Mouse (Mus musculus): ENCODE results near the gene Naglu. TPM values are rescaled to one million over a fixed set of nuclear protein-coding genes. Genes with fewer than 3 reads are reported as not detected.

The Naglu gene
- total RNA-seq, 2 experiments from 2014 or later, result 7.2 to 10.1 TPM

DNA sequence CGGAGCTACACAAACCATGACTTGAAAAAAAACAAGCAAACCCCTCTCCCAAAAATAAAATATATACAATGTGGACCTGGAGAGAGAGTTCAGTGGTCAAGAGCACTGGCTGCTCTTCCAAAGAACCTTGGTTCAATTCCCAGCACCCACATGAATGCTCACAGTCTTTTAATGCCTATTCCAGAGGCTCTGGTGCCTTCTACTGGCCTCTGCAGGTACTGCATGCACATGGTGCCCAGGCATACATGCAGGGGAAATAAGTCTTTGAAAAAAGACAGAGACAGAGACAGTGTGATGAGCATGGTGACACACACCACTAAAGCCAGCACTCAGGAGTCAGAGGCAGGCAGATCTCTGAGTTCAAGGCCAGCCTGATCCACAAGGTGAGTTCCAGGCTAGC is 15.8 kb upstream of the Naglu start:
- intact Hi-C loops (cut with DNase I), result no loop called here

DNA sequence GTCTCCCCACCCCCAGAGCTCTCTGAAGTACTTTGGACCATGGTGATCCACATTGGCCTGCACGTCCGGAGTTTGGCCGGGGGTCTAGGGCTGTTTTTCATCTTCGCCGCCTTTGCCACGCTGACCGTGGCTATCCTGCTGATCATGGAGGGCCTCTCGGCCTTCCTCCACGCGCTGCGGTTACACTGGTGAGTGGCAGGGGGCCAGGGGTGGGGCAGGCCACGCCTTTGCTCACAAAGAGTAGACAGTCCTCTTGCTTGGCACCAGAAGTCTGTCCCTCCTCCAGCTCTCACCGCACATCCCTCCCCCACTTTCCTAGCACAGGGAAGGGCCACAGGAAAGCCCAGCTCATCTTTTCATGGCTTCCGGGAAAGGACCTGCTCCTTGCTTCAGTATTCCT is 14.4 kb upstream of the Naglu start:
- intact Hi-C loops (cut with DNase I), result loop anchor here (5.0 kb wide), 1 partner anchor 43 kb away; no protein-coding TSS in a partner anchor
- no peak for DNase-seq

More for the DNA sequence above, 15.8 kb upstream of the Naglu start:
- no peak for DNase-seq

DNA sequence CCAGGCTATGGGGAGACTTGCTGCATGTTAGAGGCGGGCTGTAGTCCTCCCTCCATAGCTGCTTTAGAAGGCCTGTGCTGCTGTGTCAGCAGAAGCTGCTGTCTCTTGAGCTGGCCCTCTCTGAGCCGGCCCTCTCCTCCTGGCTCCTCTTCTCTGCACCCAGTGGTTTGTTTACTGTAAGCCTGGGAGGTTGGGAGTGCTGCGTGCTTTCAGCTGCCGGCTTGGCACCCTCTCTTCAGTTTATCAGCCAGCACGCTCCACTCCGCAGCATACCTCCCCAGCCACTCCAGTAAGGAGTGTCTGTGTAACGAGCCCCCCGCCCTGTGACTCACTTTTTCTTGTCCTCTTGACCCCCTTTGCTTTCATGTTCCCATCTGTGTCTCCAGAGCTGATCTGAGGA is 12.9 kb upstream of the Naglu start:
- peak; percentile 61 to 67 for DNase-seq
- intact Hi-C loops (cut with DNase I), result loop anchor here (5.0 kb wide), 1 partner anchor 45 kb away; no protein-coding TSS in a partner anchor

DNA sequence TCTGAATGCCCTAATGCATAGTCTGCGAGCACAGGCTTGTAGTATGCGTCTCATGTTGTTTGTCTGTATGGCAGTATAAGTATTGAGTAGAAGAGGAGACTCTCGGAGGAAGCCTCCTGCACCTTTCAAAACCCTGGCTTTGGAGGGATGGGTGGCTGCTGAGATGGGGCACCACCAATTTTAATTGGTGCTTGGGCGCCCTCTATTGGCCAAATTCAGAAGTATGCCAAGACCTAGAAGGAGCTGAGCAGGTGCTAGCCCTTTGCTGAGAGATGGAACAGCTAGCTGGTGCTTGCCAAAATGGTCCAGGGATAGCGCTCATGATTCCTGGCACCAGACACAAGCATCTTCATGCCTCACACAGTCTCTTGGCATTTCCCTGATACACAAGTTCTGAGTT is 12.0 kb upstream of the Naglu start:
- intact Hi-C loops (cut with DNase I), result loop anchor here (1.0 to 5.0 kb wide), 3 partner anchors 46 to 165 kb away; no protein-coding TSS in a partner anchor
- DNase-seq, result peak; percentile 87 to 95

DNA sequence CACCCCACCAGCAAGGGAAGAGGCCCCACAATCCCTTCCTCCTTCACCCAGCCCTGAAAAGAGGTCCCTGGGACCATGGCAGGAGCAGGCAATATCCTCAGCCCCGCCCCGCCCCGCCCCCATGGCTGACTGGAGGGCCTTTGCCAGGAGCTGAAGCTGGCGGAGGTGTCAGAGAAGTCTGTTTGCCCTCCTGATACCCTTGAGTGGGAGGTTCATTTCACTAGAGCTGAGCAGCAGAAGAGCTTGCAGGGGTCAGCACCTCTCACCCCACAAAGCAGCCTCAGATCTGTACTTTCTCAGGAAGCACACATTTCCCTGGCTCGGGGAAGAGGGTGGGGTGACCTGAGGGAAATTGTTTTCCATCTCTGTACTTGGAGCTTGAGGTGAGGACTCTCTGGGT is 11.1 kb upstream of the Naglu start:
- intact Hi-C loops (cut with DNase I), result loop anchor here (1.0 to 5.0 kb wide), 3 partner anchors 46 to 166 kb away; no protein-coding TSS in a partner anchor
- DNase-seq, result peak; percentile 52 to 53

DNA sequence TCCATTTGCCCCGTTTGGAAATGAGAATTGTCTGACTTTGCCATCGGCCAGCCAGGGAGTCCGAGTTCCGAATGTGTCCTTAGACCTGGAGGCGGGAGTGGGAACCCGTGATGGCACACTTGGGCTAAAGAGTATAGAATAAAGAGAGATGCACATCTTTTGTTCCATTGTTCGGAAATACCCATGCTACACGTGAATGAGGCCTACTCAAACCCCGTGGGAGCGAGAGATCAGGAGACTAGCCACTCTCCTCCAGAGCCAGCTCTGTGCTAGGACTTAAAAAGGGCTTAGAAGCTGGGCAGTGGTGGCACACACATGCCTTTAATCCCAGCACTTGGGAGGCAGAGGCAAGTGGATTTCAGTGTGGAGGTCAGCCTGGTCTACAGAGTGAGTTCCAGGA is 10.3 kb upstream of the Naglu start:
- DNase-seq, result no peak

DNA sequence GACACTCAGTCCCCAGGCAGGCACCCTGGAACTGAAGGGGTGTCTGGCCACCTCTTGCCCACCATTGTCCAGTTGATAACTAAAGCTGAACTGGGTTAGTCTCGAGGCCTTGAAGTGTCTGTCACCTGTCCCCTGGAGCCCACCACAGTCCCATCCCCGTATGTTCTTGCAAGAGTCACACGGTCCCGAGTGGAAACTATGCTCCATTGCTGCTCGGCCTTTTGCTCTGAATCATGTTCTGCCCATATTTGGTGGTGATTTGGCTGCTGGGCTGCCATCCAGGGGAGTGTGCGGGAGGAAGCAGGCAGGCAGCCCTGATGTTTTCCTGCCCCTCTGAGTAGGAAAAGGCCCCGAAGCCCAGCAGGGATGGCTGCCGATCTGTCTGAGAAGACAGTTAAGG is 9.7 kb upstream of the Naglu start:
- DNase-seq, result peak; percentile 82 to 83
- intact Hi-C loops (cut with DNase I), result loop anchor here (5.0 kb wide), 1 partner anchor 348 kb away; the partner anchor contains the start of genes Hspb9 and Kat2a

More for the DNA sequence above, 10.3 kb upstream of the Naglu start:
- intact Hi-C loops (cut with DNase I), result loop anchor here (2.0 to 5.0 kb wide), 2 partner anchors 47 to 167 kb away; no protein-coding TSS in a partner anchor

DNA sequence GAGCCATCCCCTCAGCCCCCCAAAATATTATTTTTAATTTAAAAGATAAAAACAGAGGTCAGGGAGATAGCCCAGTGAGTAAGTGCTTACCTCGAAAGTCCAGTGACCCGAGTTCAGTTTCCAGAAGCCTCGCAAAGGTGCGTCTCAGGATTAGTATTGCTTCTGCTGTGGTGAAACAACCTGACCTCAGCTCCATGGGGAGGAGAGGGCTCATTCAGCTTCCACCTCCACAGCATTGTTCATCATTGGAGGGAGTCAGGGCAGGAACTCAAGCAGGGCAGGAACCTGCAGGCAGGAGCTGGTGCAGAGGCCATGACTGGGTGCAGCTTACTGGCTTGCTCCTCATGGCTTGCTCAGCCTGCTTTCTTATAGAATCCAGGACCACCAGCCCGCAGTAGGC is 8.8 kb upstream of the Naglu start:
- intact Hi-C loops (cut with DNase I), result loop anchor here (5.0 kb wide), 1 partner anchor 349 kb away; the partner anchor contains the start of genes Hspb9 and Kat2a
- no peak for DNase-seq

DNA sequence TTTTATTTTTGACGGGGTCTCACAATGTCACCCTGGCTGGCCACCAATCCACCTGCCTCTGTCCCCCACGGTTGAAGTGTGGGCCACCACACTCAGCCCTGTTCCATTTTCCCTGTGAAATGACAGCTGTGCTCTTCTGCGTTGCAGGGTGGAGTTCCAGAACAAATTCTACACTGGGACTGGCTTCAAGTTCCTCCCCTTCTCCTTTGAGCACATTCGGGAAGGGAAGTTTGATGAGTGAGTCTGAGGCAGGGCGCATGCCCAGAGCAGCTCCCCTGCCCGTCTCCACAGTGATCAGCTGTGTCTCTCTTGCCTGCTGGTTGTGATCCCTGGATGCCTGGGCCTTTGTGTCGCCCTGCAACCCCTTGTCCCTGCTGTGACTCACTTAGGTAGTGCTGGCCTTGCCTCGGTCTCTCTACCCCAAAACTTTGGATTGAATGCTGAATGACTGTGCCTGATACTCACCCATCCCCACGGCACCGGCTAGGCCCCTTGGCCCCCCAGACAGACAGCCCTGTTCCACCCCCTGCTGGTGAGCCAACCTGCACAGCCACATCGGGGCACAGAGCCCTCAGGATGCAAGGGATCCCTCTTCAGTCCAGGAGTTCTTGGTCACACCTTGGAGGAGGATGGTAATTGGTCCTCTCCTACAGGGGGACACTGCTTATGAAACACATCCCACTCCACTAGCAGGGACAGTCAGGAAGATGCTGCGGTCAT is 7.5 kb upstream of the Naglu start:
- DNase-seq, result peak; percentile 66 to 73
- intact Hi-C loops (cut with DNase I), result loop anchor here (5.0 kb wide), 1 partner anchor 350 kb away; the partner anchor contains the start of genes Hspb9 and Kat2a

DNA sequence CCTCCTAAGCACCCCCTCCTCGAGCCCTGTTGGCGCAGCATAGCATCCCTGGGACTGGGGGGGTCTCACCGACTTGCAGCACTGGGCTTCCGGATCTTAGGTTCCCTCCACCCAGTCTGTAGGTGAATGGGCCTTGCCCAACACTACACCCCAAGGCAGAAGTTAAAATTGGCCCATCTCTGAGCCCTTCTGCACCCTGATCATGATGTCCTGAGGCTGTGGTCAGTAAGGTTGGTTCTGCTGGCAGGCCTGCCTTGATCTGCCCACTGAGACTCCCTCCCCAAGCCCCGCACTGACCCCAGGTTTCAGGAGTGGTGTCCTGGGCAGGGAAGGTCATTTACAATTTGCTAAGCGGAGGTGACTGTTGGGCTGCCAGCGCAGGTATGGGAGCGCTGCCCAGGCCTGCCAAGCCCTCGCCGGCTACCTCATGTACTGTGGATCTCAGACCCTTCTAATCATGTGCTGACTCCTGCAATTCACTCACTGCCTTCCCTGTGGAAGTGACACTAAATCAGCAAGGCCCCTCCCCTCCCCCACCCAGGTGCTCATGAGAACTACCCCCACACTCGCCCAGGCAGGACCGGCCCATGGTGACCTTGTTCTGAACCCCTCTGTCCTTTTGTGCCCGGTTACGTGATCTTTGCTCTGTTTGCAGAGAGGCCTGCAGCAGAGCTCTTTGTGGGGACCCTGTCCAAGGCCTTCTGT is 6.7 kb upstream of the Naglu start:
- intact Hi-C loops (cut with DNase I), result loop anchor here (5.0 kb wide), 1 partner anchor 351 kb away; the partner anchor contains the start of genes Hspb9 and Kat2a
- no peak for DNase-seq

DNA sequence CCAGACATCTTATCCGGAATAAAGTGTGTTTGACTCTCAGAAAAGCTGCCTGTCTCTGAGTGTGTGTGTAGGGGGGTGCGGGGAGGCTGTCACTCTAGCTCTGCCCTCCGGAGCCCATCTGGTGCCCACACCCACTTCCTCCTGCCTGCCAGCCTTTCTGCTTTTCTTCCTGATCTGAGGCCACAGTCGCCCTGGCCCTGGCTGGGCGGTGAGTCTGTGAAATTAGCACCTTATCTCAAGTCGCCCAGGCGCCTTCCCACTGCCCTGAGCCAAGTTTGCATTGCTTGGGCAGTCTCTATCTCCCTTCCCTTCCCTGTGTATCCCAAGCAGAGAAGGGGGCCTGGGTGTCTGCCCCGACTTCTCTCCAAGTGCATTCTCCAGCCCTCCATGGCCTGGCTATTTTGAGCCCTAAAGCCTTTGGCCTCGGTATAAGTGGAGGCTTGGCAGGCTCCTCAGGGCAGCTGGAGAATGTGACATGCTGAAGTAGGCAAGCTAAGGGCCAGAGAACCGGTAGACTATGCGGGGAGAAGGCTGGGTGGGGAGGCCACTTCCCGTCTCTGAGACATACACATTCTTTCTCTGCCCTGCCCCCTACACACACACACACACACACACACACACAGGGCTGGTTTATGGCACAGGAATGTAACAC is 6.0 kb upstream of the Naglu start:
- intact Hi-C loops (cut with DNase I), result loop anchor here (5.0 kb wide), 1 partner anchor 352 kb away; the partner anchor contains the start of genes Hspb9 and Kat2a
- peak; percentile 72 to 82 for DNase-seq

DNA sequence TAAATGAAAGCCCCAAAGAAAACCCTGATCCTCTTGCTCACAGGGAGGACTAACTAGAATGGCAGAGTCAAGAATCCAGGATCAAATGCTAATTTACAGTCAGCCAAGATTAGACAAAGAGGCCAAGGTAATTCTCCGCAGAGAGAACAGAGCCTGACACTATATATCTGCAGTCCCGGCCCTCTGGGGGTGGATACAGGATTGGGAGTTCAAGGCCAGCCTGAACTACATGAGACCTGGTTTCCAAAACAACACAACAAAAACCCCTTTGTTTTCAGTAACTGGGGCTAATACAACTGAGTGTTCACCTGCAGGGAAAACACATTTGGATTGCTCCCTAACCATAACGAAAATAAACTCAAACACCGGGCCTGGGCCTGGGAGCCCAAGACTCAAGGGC is 5.3 kb upstream of the Naglu start:
- no peak for DNase-seq
- intact Hi-C loops (cut with DNase I), result loop anchor here (5.0 kb wide), 1 partner anchor 352 kb away; the partner anchor contains the start of genes Hspb9 and Kat2a

DNA sequence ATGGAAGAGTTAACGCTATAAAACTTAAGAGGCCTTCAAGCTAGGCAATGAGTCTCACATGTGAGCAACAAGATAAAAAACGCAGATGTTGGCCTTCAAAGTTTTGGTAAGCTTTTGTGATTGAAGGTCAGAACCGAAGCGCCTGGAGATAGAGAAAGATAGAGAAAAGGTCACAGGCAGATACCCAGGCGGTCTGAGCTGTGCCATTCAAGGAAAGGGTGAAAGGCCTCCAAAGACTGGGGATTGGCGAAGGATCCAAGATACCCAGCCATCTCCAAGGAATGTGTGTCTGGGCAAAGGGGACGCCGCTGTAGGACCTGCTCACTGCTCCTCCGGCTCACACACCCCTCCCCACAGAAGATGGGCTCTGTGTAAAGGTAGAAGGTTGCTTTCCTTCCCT is 4.8 kb upstream of the Naglu start:
- no peak for DNase-seq
- intact Hi-C loops (cut with DNase I), result no loop called here

DNA sequence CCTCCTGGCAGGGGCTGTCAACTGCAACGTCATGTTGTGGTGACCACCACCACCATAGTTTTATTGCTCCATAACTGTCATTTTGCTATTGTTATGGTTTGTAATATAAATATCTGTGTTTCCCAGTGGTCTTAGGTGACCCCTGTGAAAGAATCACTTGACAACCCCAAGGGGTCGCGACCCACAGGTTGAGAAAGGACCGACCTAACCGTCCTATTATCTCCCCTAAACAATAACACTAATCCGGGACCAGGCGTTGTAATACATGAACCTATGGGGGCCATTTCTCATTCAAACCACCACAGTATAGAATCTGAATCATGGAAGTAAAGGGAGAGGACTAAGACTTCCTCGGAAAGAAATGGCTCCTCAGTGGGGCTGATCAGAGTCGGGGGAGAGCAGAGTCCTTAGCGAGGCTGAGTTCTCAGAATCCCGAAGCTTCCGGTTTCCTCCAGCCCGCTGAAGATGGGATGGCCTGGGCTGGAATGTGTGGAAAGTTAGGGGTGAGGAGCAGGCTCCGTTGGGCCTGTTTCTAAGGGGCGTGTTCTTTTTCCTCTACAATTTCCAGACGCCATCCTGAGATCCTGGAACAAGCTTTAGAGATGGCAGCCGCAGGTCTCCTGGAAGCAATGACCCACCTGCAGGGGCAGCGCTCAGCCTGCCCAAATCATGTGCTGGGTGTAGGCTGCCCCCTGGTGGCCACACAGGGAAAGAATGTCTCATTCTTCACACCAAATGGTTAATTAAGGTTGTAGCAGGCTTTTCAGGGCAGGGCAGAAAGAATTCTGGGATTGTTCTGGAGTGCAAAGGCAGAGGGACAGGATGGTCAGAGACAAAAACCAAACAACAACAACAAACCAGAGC is 3.0 kb upstream of the Naglu start:
- intact Hi-C loops (cut with DNase I), result loop anchor here (2.0 kb wide), 1 partner anchor 84 kb away; no protein-coding TSS in a partner anchor

DNA sequence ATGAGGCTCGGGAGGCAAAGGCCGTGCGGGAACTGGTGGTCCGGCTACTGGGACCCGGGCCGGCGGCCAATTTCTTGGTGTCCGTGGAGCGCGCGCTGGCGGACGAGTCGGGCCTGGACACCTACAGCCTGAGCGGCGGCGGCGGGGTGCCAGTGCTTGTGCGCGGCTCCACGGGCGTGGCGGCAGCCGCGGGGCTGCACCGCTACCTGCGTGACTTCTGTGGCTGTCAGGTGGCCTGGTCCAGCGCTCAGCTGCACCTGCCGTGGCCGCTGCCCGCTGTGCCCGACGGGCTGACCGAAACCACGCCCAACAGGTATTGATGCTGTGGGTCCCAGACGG is 346 bp downstream of the Naglu start:
- no peak for DNase-seq
- intact Hi-C loops (cut with DNase I), result no loop called here

More for the DNA sequence above, 3.0 kb upstream of the Naglu start:
- DNase-seq, result peak; percentile 84 to 89

DNA sequence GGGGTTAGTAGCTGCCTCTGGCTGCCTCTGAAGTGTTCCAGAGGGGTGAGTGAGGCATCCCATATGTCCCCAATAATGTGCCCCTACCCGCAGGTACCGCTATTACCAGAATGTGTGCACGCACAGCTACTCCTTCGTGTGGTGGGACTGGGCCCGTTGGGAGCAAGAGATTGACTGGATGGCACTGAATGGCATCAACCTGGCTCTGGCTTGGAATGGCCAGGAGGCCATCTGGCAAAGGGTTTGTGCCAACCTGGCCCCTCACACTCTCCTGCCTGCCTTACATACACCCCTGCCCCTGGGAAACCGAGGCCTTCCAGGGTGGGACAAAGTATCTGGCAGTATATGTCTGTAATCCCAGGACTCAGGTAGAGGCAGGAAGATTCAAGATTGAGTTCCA is 1.2 kb downstream of the Naglu start:
- intact Hi-C loops (cut with DNase I), result no loop called here
- DNase-seq, result no peak

DNA sequence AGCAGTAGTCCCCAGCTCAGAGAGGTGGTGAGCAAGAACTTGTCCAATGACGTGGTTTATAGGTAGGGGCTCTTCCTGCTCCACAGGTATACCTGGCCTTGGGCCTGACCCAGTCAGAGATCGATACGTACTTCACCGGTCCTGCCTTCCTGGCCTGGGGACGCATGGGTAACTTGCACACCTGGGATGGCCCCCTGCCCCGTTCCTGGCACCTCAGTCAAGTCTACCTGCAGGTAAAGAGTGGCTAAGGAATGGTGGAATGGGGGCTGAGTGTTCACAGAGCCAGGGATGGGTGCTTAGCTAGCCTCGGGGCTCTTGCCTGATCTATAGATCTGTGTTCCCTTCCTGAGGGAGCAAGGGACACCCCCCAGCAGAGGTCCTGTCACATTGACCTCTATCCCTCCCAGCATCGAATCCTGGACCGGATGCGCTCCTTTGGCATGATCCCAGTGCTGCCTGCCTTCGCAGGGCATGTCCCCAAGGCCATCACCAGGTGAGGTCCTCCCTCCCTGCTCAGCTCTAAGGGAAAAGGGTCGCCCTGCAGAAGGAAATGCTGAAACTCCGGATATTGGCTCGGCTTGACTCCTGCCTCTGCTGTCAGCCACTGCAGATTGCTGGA is 2.1 kb downstream of the Naglu start:
- no peak for DNase-seq
- intact Hi-C loops (cut with DNase I), result no loop called here

DNA sequence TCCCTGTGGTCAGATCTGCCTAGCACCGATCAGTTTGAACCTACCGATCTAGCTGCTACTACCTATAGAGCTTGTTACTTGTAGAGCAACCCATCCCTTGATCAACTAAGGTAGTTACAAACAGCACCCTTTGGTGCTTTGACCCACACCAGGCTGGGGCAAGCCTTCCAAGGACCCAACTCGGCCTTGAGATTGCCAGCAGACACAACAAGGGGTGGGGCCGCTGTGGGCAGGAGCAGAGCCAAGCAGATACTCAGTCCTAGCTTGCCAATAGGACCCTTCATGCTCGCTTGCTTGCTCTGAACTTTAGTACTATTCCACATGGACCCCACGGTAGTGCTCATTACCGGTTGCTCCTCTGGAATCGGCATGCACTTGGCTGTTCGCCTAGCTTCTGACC is 8.3 kb downstream of the Naglu start, which contains the start of gene Hsd17b1:
Gene Hsd17b1, plus strand, starts transcription at position 291 of the 400 bp plus-strand sequence.
- DNase-seq, result no peak
- intact Hi-C loops (cut with DNase I), result no loop called here

DNA sequence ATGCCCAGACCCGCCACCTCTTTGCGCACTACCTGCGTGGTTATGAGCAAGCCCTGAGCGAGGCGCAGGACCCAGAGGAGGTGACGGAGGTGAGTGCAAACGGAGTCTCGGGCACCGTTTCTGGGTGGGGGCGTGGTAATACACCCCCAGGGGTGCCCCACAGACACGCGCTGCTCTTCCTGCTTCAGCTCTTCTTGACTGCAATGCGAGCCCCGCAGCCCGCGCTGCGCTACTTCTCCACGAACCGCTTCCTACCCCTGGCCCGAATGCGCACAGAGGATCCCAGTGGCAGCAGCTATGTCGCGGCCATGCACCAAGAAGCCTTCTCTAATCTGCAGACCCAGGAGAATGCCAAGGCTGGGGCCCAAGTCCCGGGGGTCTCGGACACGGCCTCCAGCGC is 9.9 kb downstream of the Naglu start:
- DNase-seq, result no peak
- intact Hi-C loops (cut with DNase I), result no loop called here

Measured in heart, postnatal 14 days (tissue).